Mouse (Mus musculus): Measurements from ENCODE around the gene Ngrn.

DNA sequence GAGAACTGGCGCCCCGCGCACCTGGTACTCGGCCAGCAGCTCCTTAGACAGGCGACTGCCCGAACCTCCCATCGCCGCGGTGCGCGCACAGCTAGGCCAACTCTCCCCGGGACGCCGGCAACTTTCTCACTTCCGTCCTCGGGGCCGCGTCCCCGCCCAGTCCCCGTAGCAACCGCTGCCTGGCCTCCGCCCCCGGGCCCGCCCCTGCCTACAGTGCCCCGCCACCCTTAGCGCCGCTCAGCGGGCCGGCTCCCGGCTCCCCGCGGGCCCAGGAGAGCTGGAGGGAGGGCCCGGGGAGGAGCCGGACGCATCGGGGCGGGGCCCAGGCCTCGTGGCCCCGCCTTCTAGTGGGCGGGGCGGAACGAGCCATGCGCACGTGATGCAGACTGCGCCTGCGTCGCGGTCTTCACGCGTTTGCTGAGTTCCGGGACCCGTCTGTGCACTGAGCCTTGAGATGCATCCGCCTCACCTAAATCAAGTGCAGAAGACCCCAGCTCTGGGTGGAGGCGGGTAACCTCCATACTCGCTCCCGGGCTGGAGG lies 28.5 kb upstream of the Ngrn start, which contains the start of the genes Cib1 and Gdpgp1:
- TF ChIP-seq GATA1 (IDR thresholded peaks at IDR 0.05; ENCODE audit: borderline replicate concordance, low read length), result no peak
- no peak for TF ChIP-seq FLI1 (IDR thresholded peaks at IDR 0.05; ENCODE audit: low read length)

Measured in megakaryocyte, embryonic 14.5 days (primary cell).